Mouse (Mus musculus) central nervous system, embryonic 18 days (tissue): ENCODE data around the gene Lars2. TPM values are rescaled to one million over a fixed set of nuclear protein-coding genes. Genes with fewer than 3 reads are reported as not detected.

Experiments
- polyA plus RNA-seq: library from polyadenylated mRNA; depleted of rRNA; stranded (reverse); fragments of >200 nt; gene quantifications from 2 replicates; pipeline ENCODE4 v1.2.3, GENCODE M21; 2012; rRNA removed

The Lars2 gene
- 650 and 695 TPM in 2 replicates for polyA plus RNA-seq

GRCm38 (mm10) chr9:123366708-123367385, at the start of gene Lars2:
Gene Lars2, plus strand, starts transcription at chr9:123366927.

GRCm38 (mm10) chr9:123478586-123479195, 112.0 kb downstream of the Lars2 start, which contains the start of gene Limd1:
Gene Limd1, plus strand, starts transcription at chr9:123478706.

Other genes starting within 250 kb of the Lars2 start
- gene Clec3b, start 216.0 kb upstream of the Lars2 start, polyA plus RNA-seq = 10.1 and 14.0 TPM in 2 replicates
- gene Cdcp1, start 150.9 kb upstream of the Lars2 start, polyA plus RNA-seq = 0.52 and 1.1 TPM in 2 replicates
- 76.0 and 94.1 TPM in 2 replicates for gene Tmem158, start 106.2 kb upstream of the Lars2 start, polyA plus RNA-seq
- 8.9 and 9.1 TPM in 2 replicates for gene Limd1, start 111.8 kb downstream of the Lars2 start, polyA plus RNA-seq
- 33.2 and 35.5 TPM in 2 replicates for gene Sacm1l, start 162.8 kb downstream of the Lars2 start, polyA plus RNA-seq